Mouse (Mus musculus): ENCODE data around the gene Tfr2. TPM values are rescaled to one million over a fixed set of nuclear protein-coding genes. Genes with fewer than 3 reads are reported as not detected.
A peak's percentile ranks its signal among the peaks of the same experiment; 100 is the strongest.

The Tfr2 gene
- polyA plus RNA-seq, 2 experiments, result 37.6 to 45.7 TPM

- no peak for DNase-seq (ENCODE audit: low read depth in 3 of 3, low spot score in 3 of 3)
Observed at GRCm38 (mm10) chr5:137545596-137545995, 24.0 kb upstream of the Tfr2 start.

GRCm38 (mm10) chr5:137549840-137550239 lies 19.8 kb upstream of the Tfr2 start:
- Histone ChIP-seq H3K9ac (replicated peaks) (no peak overlapping the region), H3K27me3 (ENCODE audit: control insufficient read depth, insufficient read depth, low read length) (peaks cover 14% of the 10 kb centered on the region), H3K4me1 (replicated peaks; ENCODE audit: control insufficient read depth in 2 of 2, insufficient read depth in 2 of 2, low read length in 1 of 2) (no peaks in the 10 kb centered on the region; a peak in 1 of 4 replicates), H3K9me3 (ENCODE audit: control insufficient read depth, low read length) (no peaks in the 10 kb centered on the region), H3K36me3 (replicated peaks; ENCODE audit: control insufficient read depth, insufficient read depth, low read depth) (no peaks in the 10 kb centered on the region), H3K4me3 (ENCODE audit: insufficient read depth in 1 of 2, low read depth in 2 of 2, low read length in 2 of 2) (no peak overlapping the region), H3K4me2 (ENCODE audit: low read depth) (no peak overlapping the region), H3K27ac (no peak overlapping the region)
- TF ChIP-seq EP300 (IDR thresholded peaks at IDR 0.05; ENCODE audit: low read depth) (no peak), CTCF (IDR thresholded peaks at IDR 0.05; ENCODE audit: low read depth) (no peak)
- DNase-seq (ENCODE audit: low read depth in 3 of 3, low spot score in 3 of 3) (no peak), ATAC-seq (ENCODE audit: insufficient read depth) (no peak)
- 54% methylated on average over 2 of the region's 2 CpGs for WGBS (ENCODE audit: insufficient replicate concordance)

More at GRCm38 (mm10) chr5:137545596-137545995, 24.0 kb upstream of the Tfr2 start:
- Histone ChIP-seq H3K4me2 (ENCODE audit: low read depth) (no peak overlapping the region), H3K9ac (replicated peaks) (no peak overlapping the region), H3K4me1 (replicated peaks; ENCODE audit: control insufficient read depth in 2 of 2, insufficient read depth in 2 of 2, low read length in 1 of 2) (no peaks in the 10 kb centered on the region), H3K4me3 (ENCODE audit: insufficient read depth in 1 of 2, low read depth in 2 of 2, low read length in 2 of 2) (no peak overlapping the region), H3K27me3 (ENCODE audit: control insufficient read depth, insufficient read depth, low read length) (no peaks in the 10 kb centered on the region), H3K9me3 (ENCODE audit: control insufficient read depth, low read length) (no peaks in the 10 kb centered on the region), H3K36me3 (replicated peaks; ENCODE audit: control insufficient read depth, insufficient read depth, low read depth) (no peaks in the 10 kb centered on the region), H3K27ac (no peak overlapping the region)
- no peak for TF ChIP-seq EP300 (IDR thresholded peaks at IDR 0.05; ENCODE audit: low read depth)
- TF ChIP-seq CTCF (IDR thresholded peaks at IDR 0.05; ENCODE audit: low read depth), result no peak
- WGBS (ENCODE audit: insufficient replicate concordance), result 64% methylated on average over 4 of the region's 4 CpGs
- ATAC-seq (ENCODE audit: insufficient read depth), result no peak

GRCm38 (mm10) chr5:137551119-137551518 lies 18.5 kb upstream of the Tfr2 start:
- Histone ChIP-seq H3K9ac (replicated peaks) (no peak overlapping the region), H3K4me1 (replicated peaks; ENCODE audit: control insufficient read depth in 2 of 2, insufficient read depth in 2 of 2, low read length in 1 of 2) (no peaks in the 10 kb centered on the region; a peak in 1 of 4 replicates), H3K4me3 (ENCODE audit: insufficient read depth in 1 of 2, low read depth in 2 of 2, low read length in 2 of 2) (no peak overlapping the region), H3K9me3 (ENCODE audit: control insufficient read depth, low read length) (no peaks in the 10 kb centered on the region), H3K27me3 (ENCODE audit: control insufficient read depth, insufficient read depth, low read length) (peaks cover 17% of the 10 kb centered on the region), H3K4me2 (ENCODE audit: low read depth) (no peak overlapping the region), H3K36me3 (replicated peaks; ENCODE audit: control insufficient read depth, insufficient read depth, low read depth) (no peaks in the 10 kb centered on the region), H3K27ac (no peak overlapping the region)
- ATAC-seq (ENCODE audit: insufficient read depth), result no peak
- 60% methylated on average over 5 of the region's 5 CpGs for WGBS (ENCODE audit: insufficient replicate concordance)
- no peak for TF ChIP-seq EP300 (IDR thresholded peaks at IDR 0.05; ENCODE audit: low read depth)
- peak; percentile 41 for TF ChIP-seq CTCF (IDR thresholded peaks at IDR 0.05; ENCODE audit: low read depth)
- no peak for DNase-seq (ENCODE audit: low read depth in 3 of 3, low spot score in 3 of 3)

- H3K9ac ChIP-seq (replicated peaks), result no peak overlapping the region
- 22% methylated on average over 6 of the region's 6 CpGs for WGBS (ENCODE audit: insufficient replicate concordance)
- peak overlapping the region; percentile 23 for H3K4me2 ChIP-seq (ENCODE audit: low read depth)
- no peaks in the 10 kb centered on the region; a peak in 1 of 4 replicates for H3K4me1 ChIP-seq (replicated peaks; ENCODE audit: control insufficient read depth in 2 of 2, insufficient read depth in 2 of 2, low read length in 1 of 2)
- no peaks in the 10 kb centered on the region for H3K9me3 ChIP-seq (ENCODE audit: control insufficient read depth, low read length)
- no peak overlapping the region for H3K27ac ChIP-seq
- peaks cover 17% of the 10 kb centered on the region for H3K27me3 ChIP-seq (ENCODE audit: control insufficient read depth, insufficient read depth, low read length)
- H3K36me3 ChIP-seq (replicated peaks; ENCODE audit: control insufficient read depth, insufficient read depth, low read depth), result no peaks in the 10 kb centered on the region
- ATAC-seq (ENCODE audit: insufficient read depth) (no peak), DNase-seq (ENCODE audit: low read depth in 3 of 3, low spot score in 3 of 3) (no peak)
- TF ChIP-seq CTCF (IDR thresholded peaks at IDR 0.05; ENCODE audit: low read depth) (no peak), EP300 (IDR thresholded peaks at IDR 0.05; ENCODE audit: low read depth) (no peak)
- H3K4me3 ChIP-seq (ENCODE audit: insufficient read depth in 1 of 2, low read depth in 2 of 2, low read length in 2 of 2), result no peak overlapping the region
Observed at GRCm38 (mm10) chr5:137553000-137553399, 16.6 kb upstream of the Tfr2 start.

GRCm38 (mm10) chr5:137553411-137553837 lies 16.2 kb upstream of the Tfr2 start, which contains the start of gene Actl6b:
TSS of gene Actl6b (plus strand) at chr5:137553517.
- DNase-seq (ENCODE audit: low read depth in 3 of 3, low spot score in 3 of 3) (peak in 1 of 3 experiments; percentile 22), ATAC-seq (ENCODE audit: insufficient read depth) (peak; percentile 65; the same call in 1 of the 2 replicates)
- H3K4me1 ChIP-seq (replicated peaks; ENCODE audit: control insufficient read depth in 2 of 2, insufficient read depth in 2 of 2, low read length in 1 of 2), result no peaks in the 10 kb centered on the region; a peak in 1 of 4 replicates
- no peak within 1 kb of the TSS for H3K9ac ChIP-seq (replicated peaks)
- H3K36me3 ChIP-seq (replicated peaks; ENCODE audit: control insufficient read depth, insufficient read depth, low read depth), result no peaks in the 10 kb centered on the region
- no peak within 1 kb of the TSS for H3K27ac ChIP-seq
- no peak for TF ChIP-seq CTCF (IDR thresholded peaks at IDR 0.05; ENCODE audit: low read depth)
- no peak for TF ChIP-seq EP300 (IDR thresholded peaks at IDR 0.05; ENCODE audit: low read depth)
- H3K9me3 ChIP-seq (ENCODE audit: control insufficient read depth, low read length), result no peaks in the 10 kb centered on the region
- H3K4me3 ChIP-seq (ENCODE audit: insufficient read depth in 1 of 2, low read depth in 2 of 2, low read length in 2 of 2), result no peak within 1 kb of the TSS
- H3K4me2 ChIP-seq (ENCODE audit: low read depth), result peak within 1 kb of the TSS; percentile 23
- WGBS (ENCODE audit: insufficient replicate concordance), result under 1% methylated on average over 37 of the region's 37 CpGs
- H3K27me3 ChIP-seq (ENCODE audit: control insufficient read depth, insufficient read depth, low read length), result peaks cover 17% of the 10 kb centered on the region
